Mouse (Mus musculus) MEL-GATA-1-ER (cell line): ENCODE measurements around the gene Hmx3.
A peak's percentile ranks its signal among the peaks of the same experiment; 100 is the strongest.

Experiments
- DNase-seq: peaks from one replicate; pipeline ENCODE4 v3.0.0-alpha.2; 2012; ENCODE audit warnings: low read depth; ENCODE audit errors: extremely low read depth

Hmx3 gene

DNA sequence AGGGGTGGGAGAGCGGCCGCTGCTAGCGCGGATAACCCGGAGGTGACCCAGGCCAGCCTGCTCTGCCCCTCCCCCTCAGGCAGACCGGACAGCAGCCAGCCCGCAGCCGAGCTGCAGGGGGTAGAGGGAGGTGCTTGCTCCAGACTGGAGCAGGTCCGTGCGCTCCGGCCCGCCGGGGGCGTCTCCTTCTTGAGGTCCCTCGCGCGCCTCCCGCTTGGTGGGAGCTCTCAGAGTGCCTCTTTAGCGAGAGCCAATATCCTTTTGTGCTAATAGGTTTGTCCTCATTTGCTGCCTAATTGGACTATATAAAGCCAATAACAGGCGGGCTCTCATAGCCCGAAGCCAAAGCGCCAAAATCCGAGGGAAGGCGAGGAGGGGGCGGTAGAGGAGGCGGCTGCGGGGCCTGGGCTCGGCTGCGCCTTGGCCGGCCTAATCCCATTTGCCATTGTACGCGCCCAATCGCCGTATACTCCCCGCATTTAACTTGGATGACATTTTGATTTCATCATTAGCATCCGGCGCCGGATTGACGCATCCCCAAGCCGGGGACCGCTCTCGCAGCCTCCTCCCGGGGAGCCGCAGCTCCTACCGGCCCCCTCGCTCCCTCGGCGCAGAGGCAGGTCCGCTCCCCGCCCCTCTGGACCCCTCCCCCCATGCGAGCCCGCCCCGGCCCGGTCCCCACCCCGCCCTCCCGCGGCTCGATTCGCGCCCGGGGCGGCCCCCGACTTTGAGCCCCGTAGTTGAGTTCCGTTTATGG, at the start of gene Hmx3:
Hmx3 (plus strand) TSS at position 753 of the 757 bp plus-strand sequence.
- DNase-seq: no peak

DNA sequence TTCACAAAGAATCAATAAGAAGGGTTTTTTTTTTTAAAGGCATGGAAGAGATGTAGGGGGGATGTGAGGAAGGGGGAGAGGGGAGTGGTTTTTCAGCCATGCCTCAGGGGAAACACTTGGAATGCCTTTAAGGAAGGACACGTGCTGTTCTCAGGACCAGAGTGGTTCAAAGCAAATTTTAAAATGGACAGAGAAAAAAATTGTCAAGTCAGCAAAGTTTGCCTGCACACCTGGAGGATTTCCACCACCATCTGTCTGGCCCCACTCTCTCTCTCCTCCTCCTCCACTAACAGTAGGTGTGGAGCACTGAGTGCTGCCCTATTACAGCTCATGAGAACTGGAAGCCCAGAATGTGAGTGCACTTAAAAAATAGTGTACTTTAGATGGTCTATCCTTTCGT, 38.9 kb upstream of the Hmx3 start:
- no peak for DNase-seq

DNA sequence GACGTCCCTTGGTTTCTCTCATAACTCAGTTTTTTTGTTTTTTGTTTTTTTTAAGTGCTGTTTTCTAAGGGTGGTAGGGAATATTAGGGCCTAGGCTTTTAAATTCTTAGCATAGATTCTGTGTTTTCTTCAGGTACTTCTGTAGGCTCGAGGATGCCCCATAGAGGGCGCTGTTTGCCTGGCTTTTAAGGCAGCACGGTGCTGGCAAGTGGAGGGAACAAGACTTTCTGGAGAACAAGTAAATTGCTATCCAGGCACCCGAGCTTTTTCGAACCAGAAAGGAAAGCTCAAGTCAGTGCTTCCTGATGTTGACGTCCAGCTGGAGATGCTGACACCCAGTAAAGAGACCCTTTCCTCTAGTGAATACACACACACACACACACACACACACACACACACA, 2.7 kb upstream of the Hmx3 start:
- no peak for DNase-seq

DNA sequence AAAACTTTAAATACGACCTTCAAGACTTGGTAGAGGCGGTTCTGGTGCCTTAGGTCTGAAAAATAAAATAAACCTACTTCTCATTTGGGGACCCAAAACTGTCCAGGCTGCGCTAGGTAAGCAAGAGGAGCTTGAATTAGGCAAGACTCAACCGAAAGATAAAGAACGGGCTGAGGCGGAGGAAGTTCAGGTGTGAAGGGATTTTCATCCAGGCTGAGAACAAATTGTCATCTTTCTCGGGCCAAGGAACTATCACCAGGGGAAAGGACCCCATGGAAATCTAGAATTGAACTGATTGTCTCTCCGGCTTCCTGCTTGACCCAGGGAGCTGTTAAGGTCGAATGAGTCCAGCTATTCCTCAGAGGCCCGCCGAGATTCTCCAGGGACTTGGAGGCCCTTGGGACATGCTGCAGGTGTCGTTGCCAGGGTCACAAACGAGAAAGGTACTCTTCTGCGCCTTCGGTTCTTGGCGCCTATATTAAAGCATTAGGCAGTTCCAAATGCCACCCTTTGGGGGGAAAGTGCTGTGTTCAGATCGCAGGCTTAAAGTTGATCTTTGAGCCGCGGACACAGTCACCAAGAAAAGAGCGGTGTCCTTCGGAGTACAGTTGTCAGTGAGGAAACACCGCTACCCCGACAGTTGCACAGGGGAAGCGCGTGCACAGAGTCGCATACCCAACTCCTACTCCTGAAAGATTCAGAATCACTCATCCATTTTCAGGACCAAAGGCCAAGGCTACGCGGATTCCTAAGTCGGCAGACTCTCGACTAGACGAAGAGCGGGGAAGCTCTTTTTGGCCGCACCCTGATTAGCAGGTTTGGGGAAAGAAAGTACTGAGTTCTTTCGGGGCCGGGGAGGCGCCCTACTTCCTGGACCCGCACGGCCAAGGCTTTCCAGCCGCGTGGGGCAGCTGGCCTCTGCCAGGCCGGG, 1.2 kb upstream of the Hmx3 start:
- no peak for DNase-seq

DNA sequence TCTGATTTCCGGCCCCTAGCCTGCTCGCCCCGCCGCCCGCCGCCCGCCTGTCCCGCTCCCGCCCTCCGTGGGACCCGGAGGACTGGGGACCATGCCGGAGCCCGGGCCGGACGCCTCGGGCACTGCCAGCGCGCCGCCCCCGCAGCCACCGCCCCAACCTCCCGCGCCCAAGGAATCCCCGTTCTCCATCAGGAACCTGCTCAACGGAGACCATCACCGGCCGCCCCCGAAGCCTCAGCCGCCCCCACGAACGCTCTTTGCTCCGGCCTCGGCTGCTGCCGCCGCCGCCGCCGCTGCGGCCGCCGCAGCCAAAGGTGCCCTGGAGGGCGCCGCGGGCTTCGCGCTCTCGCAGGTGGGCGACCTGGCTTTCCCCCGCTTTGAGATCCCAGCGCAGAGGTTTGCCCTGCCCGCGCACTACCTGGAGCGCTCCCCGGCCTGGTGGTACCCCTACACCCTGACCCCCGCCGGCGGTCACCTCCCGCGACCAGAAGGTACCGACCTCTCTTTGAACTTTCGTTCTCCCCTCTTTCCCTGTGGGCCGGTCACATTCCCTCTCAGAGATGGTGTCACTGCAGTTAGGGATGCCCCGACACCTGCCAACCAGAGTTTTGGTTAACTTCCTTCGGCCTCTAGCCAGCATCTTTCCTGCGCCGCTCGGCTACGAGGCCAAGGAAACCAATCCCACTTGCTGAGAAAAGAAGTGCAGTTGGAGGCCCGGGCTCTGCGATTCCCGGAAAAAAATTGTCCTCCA, 380 bp downstream of the Hmx3 start:
- no peak for DNase-seq

DNA sequence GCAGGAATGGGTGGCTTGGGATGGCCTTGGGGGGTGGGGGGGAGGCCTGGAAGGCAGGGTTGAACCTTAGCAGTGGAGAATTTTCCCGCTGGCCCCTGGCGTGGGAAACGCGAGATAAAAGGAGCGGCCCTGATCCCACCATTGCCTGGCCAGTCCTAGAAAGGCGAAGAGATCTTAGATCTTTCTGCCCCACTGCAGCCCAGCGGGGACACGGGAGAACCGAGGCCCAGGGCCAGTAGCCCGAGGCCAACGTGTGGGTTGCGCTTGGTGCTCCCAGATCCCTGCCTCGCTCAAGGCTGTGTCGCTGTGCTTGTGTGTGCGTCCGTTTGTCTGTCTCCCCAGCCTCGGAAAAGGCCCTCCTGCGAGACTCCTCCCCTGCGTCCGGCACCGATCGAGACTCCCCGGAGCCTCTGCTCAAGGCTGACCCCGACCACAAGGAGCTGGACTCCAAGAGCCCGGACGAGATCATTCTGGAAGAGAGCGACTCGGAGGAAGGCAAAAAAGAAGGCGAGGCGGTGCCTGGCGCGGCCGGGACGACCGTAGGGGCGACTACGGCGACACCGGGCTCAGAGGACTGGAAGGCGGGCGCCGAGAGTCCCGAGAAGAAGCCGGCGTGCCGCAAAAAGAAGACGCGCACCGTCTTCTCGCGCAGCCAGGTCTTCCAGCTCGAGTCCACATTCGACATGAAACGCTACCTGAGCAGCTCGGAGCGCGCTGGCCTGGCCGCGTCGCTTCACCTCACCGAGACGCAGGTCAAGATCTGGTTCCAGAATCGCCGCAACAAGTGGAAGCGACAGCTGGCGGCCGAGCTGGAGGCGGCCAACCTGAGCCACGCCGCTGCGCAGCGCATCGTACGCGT, 1.2 kb downstream of the Hmx3 start:
- no peak for DNase-seq

DNA sequence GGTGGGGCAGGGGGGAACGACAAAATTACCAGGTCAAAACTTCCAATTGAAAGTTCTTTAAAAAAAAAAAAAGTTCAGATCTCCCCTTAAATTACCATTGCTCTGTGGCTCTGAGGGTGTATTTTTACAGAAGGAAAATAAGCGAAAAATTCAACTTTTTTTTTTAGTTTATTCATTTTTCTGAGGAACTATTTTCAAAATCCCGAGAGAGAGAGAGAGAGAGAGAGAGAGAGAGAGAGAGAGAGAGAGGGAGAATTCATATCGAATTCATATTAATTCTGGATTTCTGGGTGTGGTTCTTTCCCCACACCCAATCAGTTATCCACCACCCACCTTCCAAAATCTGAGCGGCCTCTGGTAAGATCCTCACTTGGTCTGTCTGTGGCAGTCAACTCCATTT, 2.2 kb downstream of the Hmx3 start:
- no peak for DNase-seq

DNA sequence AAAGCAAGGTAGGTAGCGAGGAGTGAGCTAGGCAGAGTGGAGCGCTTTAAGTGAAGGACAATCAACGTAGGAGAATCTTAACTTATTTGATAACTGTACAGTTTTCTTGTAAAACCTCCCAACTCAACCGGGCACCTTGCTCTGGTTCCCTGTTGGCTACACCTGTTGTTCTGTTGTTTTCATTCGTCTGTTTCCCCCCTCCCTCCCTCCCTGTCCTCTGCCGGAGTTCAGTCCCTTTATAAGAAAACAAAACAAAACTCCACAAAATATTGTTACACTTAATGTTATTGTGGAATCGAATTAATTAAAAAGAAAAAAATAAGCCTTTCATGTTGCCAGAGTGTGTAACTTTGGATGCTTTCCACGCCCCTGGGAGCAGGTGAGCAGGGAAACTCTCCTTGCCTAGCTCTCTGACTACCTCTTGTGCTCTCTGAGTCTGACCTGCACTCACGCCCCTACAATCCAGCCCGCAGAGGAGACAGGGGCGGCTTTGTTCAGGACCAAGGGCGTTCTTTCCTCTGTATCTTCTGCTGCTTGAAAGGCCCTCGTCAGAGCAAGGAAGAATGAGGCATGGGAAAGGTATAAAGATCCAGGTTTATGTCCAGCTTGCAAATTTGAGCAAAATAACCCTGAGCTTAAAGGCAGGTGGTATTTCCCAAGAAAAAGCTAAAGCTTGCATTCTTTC, 3.2 kb downstream of the Hmx3 start:
- no peak for DNase-seq

DNA sequence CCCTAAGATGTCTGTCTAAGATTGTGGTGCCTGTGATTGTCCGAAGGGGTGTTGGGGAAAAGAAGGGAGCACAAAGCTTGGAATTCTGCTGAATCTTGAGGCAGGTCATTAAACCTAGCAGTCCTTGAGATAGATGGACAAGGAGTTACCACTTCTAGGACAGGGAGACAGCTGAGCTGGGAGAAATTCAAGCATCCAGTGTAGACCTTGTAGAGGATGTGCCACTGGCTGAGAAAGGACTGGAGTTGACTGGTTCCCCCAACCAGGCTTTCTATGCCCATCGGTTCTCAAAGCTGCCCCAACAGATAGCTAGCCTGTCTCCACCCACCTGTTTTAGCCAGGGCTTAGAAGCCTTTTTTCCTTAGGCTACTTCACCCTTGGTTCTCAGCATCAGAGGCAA, 3.8 kb downstream of the Hmx3 start:
- DNase-seq: no peak

DNA sequence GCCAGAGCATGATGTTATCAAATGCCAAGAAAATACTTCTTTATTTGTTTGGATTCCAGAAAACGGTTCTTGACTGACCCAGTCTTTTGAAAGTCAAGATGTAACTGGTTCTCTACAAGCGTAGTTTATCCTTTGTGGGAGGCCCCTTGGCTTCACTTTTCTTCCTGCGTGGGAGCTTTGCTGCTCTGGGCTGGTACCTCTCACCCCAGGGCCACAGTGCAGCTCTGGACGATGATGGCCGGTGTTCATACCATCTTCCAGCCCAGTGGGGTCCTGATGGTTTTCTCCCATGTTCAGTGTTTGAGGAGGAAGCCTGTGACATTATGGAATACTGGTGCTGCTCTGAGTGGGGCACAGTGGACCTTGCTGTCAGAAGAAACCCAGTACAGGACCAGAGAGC, 4.8 kb downstream of the Hmx3 start:
- no peak for DNase-seq

DNA sequence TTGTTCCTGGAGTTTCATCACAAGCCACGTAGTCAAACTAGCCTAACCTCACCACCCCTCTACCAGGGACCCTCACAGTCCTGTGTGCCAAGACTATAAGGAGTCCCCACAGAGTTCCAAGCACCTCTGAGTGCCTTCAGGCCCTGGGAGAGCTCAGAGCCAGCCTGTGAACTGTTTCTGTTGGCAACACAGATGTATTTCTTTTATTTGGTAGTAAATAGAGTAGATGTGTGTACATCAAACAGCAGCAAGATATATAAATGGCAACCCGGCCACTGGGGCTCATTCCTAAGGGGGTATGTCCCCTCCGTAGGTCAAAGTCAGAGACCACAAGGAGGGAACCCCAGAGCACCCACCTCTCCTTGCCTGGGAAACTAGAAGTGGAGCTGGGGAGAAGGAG, 5.8 kb downstream of the Hmx3 start, which contains the start of gene Hmx2:
Hmx2 (plus strand) TSS at position 301 of the 400 bp plus-strand sequence.
- no peak for DNase-seq

DNA sequence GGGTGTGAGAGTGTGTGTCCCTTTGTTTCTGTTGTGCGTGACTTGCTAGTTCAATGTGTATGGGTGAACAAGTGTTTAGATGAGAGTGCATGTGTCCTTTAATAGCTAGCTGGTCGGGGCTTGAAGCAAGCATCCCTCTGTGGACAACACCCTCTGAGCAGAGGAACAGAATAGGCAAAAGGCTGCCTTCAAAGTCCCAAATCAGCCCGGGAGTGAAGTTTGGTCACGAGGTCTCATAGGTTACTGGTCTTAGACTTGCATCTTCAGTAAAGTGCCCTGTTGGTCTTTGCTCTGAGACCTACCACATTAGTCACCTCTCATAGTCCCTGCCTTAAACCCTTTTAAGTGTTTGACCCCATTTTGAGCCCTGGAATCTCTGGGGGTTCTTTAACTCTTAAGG, 8.8 kb downstream of the Hmx3 start:
- DNase-seq: no peak

DNA sequence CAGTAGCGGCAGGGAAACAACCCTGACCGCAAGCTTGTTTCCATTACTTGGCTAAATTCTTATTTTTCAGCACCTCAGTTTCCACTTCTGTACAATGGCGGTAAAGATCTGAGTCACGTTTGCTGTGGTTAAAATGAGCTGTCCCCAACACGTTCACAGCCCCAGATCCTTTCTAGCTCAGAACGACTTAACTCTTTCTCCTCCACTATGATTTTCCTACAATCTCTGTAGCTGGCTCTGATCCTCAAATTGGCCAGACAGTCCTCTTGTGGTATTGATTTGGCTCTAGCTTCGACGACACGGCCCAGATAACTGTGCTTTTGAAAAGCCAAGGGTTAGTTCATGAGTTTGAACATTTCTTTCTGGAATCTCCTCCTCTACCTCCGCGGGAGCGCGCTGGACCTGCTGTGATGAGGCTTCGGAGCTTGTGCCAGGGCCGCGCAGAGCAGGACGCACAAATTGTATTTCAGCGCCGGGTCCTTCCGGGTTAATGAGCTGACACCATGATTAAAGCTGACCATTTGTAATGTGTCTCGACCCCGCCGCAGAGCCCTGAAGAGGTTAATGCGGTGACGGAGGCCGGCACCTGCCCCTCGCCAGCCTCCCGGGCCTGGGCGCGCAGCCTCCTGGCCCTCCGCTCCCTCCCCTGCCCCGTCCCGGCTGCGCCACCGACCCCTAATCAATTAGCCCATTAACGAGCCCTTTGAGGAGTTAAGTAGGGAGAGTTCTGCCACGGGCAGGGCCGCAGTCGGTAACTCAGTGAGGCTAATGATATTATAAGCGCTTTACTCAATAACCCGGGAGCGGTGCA, 9.5 kb downstream of the Hmx3 start:
- DNase-seq: no peak

DNA sequence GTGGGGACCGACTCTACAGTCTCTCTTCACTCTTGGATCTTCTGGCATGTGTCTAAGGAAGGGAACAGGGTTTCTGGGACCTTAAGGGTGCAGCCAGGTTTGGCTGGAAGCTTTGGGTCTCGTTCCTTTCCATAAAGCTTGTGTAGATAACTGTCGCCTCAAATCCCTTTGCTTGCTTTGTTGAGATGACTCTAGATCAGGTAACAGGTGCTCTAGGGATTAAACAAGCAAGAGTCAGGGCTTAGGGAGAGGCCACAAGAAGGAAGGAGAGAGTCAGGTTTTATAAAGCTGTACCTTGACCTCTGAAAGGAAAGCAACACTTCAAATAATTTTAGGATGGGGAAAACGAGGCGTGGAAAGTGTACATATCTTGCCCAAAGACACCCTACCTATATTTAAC, 10.1 kb downstream of the Hmx3 start:
- no peak for DNase-seq

DNA sequence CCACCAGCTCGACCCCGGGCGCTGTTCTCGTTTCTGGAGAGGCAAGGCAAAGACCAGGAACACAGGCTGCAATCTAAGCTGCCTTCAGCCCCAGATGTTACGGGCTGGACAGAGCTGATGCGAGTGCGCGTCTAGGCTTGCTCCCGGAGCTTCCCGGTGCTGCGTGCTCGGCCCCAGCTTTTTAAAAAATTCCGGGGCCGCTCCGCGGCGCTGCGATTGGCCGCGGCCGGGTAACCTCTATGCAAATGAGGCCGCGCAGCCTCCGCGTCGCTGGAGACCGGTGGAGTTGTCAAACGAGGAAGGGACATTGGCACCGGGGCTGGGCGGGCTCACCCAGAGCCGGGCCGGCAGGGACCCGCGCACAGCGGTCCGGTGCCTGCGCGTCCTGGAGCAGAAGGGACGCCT, 11.1 kb downstream of the Hmx3 start:
- DNase-seq: peak; percentile 57

DNA sequence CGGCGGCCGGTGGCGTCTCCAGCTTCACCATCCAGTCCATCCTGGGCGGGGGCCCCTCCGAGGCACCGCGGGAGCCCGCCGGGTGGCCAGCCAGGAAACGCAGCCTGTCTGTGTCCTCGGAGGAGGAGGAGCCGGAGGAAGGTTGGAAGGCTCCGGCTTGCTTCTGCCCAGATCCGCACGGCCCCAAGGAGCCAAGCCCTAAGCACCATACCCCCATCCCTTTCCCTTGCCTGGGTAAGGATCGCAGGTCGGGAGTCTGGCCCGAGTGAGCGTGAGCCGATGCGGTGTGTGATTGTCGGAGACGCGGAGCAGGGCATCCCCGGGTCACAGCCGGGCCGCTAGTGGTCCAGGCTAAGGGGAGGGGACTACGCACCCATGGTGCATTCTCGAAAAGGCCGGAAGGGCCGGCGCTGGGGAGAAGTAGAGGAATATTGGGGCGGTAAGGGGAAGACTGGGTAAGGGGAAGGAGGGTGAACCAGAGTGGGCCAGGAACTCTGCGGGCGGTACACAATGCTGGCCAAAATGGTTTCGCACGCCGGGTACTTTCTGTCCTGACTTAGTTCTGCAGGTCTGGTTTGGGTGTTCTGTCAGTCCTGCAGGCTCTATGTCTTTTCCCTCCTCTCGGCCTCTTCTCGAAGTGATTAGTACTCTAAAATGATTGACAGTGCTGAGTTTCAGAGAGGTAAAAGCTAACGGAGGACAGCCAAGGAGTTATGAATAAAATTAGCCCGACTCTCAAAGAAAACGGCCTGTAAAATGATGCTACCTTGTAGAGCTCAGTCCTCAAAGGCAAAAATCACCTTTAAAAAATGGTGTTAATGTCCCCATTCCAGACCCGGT, 11.9 kb downstream of the Hmx3 start:
- no peak for DNase-seq

DNA sequence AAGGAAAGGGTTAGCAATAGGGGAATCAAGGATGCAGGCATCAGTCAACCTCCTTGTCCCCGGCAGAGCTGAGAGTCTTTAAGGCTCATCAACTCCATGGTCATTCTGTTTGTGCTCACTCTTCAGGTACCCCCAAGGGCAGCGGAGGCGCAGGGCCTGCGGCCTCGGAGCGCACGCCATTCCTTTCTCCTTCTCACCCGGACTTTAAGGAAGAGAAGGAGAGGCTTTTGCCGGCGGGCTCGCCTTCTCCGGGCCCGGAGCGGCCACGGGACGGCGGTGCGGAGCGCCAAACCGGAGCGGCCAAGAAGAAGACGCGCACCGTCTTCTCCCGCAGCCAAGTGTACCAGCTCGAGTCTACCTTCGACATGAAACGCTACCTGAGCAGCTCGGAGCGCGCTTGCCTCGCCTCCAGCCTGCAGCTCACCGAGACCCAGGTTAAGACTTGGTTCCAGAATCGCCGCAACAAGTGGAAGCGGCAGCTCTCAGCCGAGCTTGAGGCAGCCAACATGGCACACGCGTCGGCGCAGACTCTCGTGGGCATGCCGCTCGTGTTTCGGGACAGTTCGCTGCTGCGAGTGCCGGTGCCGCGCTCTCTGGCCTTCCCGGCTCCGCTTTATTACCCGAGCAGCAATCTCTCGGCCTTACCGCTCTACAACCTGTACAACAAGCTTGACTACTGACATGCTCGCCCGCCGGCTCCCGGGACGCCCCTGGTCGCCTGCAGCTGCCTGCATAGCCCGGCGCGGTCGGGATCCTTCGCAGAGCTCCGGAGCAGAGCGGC, 12.8 kb downstream of the Hmx3 start:
- DNase-seq: no peak

DNA sequence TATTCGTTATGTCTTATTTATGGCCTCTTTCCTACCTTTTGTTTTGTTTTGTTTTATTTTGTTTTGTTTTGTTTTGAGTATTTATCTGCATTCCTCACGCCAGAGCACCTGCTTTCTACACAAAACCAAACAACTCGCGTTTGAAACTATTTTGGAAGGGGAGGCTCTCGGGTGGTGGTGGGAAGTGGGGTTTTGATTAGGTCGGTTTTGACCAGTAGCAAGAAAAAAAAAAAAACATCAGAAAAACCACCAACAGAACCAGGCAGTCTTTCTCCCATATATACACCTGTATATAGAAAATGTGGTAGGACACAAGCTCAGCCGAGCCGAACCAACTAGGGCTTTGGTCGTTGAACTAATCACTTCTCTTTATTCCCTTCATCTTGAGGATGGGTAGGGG, 13.4 kb downstream of the Hmx3 start:
- DNase-seq: no peak
